Mouse (Mus musculus): ENCODE measurements around the gene Spdef.

DNA sequence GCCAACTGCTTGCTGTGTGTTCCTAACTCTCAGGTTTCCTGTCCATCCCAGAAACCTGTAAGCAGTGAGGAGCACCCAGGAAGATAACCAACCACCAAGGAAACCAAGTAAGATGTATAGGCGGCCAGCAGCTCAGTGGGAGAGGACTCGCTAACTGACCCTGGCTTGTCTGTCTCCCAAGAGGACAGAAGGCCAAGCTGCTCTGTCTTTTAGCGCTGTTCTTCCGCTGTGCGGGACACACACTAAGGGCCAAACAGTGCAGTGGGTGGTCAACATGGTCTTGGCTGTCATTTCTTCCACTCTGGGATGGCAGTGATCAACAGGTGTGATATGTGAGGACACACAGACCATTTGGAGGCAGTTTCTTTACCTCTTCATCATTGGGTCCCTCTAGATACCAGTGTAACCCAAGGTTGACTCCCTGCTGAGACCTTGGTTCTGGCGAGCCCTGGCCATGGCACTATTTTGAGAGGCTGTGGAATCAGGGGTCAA, 21.7 kb upstream of the Spdef start:
- TF ChIP-seq MAFK (IDR thresholded peaks at IDR 0.05; ENCODE audit: insufficient read depth, low read depth, low read length) (no peak), ZNF384 (IDR thresholded peaks at IDR 0.05; ENCODE audit: low read depth, low read length) (no peak), ZC3H11A (IDR thresholded peaks at IDR 0.05; ENCODE audit: borderline replicate concordance, low read depth, low read length) (no peak), HCFC1 (IDR thresholded peaks at IDR 0.05; ENCODE audit: borderline replicate concordance, insufficient read depth, low read length) (no peak)

Measured in ES-E14 (cell line).